Mouse (Mus musculus) C2C12 (cell line): ENCODE data around the gene Gdi2.

Experiments
- CEBPB ChIP-seq: IDR thresholded peaks from one replicate; pipeline ENCODE4 v1.6.1; 2011; ENCODE audit warnings: low read depth, mild to moderate bottlenecking, control low read depth, moderate library complexity
- CTCF ChIP-seq: IDR thresholded peaks from one replicate; pipeline ENCODE4 v1.5.1; 2011; ENCODE audit not compliant: control insufficient read depth, insufficient read depth, insufficient read length
- FOSL1 ChIP-seq: IDR thresholded peaks from one replicate; pipeline ENCODE4 v1.8.0; 2011; ENCODE audit warnings: mild to moderate bottlenecking, low read length; ENCODE audit not compliant: poor library complexity, insufficient read depth, severe bottlenecking
- MAX ChIP-seq: IDR thresholded peaks from one replicate; pipeline ENCODE4 v1.6.1; 2011; ENCODE audit warnings: mild to moderate bottlenecking, control low read depth
- MYOD1 ChIP-seq: IDR thresholded peaks from one replicate; pipeline ENCODE4 v1.6.1; 2011; ENCODE audit warnings: low read depth; ENCODE audit not compliant: control insufficient read depth, insufficient read length
- MYOG ChIP-seq: IDR thresholded peaks from one replicate; pipeline ENCODE4 v1.6.1; 2011; ENCODE audit not compliant: control insufficient read depth, insufficient read length; ENCODE audit errors: extremely low read depth
- USF1 ChIP-seq: IDR thresholded peaks from one replicate; pipeline ENCODE4 v1.6.1; 2011; ENCODE audit warnings: low read depth, mild to moderate bottlenecking, control low read depth, moderate library complexity

GRCm38 (mm10) chr13:3538223-3538968 is 533 bp downstream of the Gdi2 start:
- TF ChIP-seq CTCF (no peak), CEBPB (no peak), MYOD1 (no peak), MAX (no peak), FOSL1 (no peak), MYOG (no peak), USF1 (no peak)
